Mouse (Mus musculus): ENCODE measurements around the gene Ccn6. TPM values are rescaled to one million over a fixed set of nuclear protein-coding genes. Genes with fewer than 3 reads are reported as not detected.
"Not testable (repeated sequence)": the region's sequence is repeated elsewhere in the genome, so short reads cannot be mapped to it uniquely, and the experiment has no call there.

Gene Ccn6
- polyA plus RNA-seq, 2 experiments: 0.08 TPM; not detected in 1

DNA sequence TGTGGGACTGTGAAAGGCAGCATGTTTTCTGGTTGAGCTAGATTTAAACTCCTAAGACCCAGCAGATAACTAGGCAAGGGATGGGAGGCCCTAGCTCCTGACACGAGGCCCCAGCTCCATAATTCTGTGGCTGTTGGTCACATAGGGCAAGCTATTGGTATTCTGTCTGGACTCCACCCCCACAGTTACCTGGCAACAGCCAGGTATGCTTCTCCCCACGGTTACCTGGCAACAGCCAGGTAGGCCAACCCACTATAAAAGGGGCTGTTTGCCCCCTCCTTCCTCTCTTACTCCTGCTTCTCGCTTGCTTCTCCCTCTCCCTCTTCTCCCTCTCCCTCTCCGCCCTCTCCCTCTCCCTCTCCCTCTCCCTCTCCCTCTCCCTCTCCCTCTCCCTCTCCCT is 38.9 kb upstream of the Ccn6 start:
- 47% methylated on average over 4 of the region's 4 CpGs for WGBS (ENCODE audit: insufficient replicate concordance)

DNA sequence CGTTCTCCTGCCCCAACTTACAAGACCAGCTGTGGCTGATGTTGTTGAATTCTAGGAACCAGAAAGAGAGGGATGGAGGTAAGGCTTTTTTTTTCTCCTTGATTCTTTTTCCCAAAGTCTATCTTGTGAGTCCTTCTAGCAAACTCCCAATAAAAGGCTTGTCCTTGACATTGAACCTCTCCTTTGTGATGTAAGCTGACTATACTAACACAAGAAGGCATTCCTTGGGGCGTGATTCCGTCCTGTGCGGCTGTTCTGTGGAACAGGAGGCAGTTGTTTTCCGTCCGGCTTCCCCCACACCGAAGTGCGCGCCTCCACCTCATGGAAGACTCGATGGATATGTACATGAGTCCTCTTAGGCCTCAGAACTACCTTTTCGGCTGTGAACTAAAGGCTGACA is 34.6 kb upstream of the Ccn6 start:
- not testable (repeated sequence) for H3K36me3 ChIP-seq (replicated peaks; ENCODE audit: control insufficient read depth, insufficient read depth, low read depth); H3K4me1 ChIP-seq (replicated peaks; ENCODE audit: control insufficient read depth in 2 of 2, insufficient read depth in 2 of 2, low read length in 1 of 2); DNase-seq (ENCODE audit: low read depth in 3 of 3, low spot score in 3 of 3); H3K9ac ChIP-seq (replicated peaks); H3K27me3 ChIP-seq (ENCODE audit: control insufficient read depth, insufficient read depth, low read length); H3K4me3 ChIP-seq (ENCODE audit: insufficient read depth in 1 of 2, low read depth in 2 of 2, low read length in 2 of 2); H3K9me3 ChIP-seq (ENCODE audit: control insufficient read depth, low read length); ATAC-seq (ENCODE audit: insufficient read depth); H3K4me2 ChIP-seq (ENCODE audit: low read depth); H3K27ac ChIP-seq
- WGBS (ENCODE audit: insufficient replicate concordance): 75% methylated on average over 11 of the region's 11 CpGs

More for the DNA sequence above, 38.9 kb upstream of the Ccn6 start:
- Histone ChIP-seq H3K9ac (replicated peaks) (no peak overlapping the region), H3K36me3 (replicated peaks; ENCODE audit: control insufficient read depth, insufficient read depth, low read depth) (no peaks in the 10 kb centered on the region), H3K4me1 (replicated peaks; ENCODE audit: control insufficient read depth in 2 of 2, insufficient read depth in 2 of 2, low read length in 1 of 2) (no peaks in the 10 kb centered on the region), H3K4me3 (ENCODE audit: insufficient read depth in 1 of 2, low read depth in 2 of 2, low read length in 2 of 2) (no peak overlapping the region), H3K27ac (no peak overlapping the region), H3K27me3 (ENCODE audit: control insufficient read depth, insufficient read depth, low read length) (no peaks in the 10 kb centered on the region), H3K9me3 (ENCODE audit: control insufficient read depth, low read length) (no peaks in the 10 kb centered on the region), H3K4me2 (ENCODE audit: low read depth) (no peak overlapping the region)
- DNase-seq (ENCODE audit: low read depth in 3 of 3, low spot score in 3 of 3) (no peak), ATAC-seq (ENCODE audit: insufficient read depth) (no peak)
- TF ChIP-seq EP300 (IDR thresholded peaks at IDR 0.05; ENCODE audit: low read depth) (no peak), CTCF (IDR thresholded peaks at IDR 0.05; ENCODE audit: low read depth) (no peak)

DNA sequence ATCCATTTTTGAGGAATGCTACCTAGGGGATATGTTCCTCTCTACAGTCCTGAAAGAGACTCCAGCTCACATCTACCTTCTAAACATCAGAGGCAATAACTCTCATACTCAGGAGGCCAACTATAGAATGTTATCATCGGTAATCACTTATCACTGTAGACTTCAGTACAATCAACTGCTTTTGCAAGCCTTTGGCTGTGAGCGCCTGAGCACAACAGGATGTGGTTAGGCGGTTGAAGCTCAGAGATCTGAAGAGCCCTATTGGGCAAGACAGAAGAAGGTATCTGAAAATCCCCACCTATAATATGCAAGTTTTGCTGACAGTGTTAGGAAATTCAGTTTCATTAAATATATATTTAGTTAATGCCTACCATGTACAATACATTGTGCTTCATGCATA is 29.1 kb upstream of the Ccn6 start:
- Histone ChIP-seq H3K4me1 (replicated peaks; ENCODE audit: control insufficient read depth in 2 of 2, insufficient read depth in 2 of 2, low read length in 1 of 2) (no peaks in the 10 kb centered on the region), H3K4me3 (ENCODE audit: insufficient read depth in 1 of 2, low read depth in 2 of 2, low read length in 2 of 2) (no peak overlapping the region), H3K9me3 (ENCODE audit: control insufficient read depth, low read length) (no peaks in the 10 kb centered on the region), H3K36me3 (replicated peaks; ENCODE audit: control insufficient read depth, insufficient read depth, low read depth) (no peaks in the 10 kb centered on the region), H3K27ac (no peak overlapping the region), H3K9ac (replicated peaks) (no peak overlapping the region), H3K27me3 (ENCODE audit: control insufficient read depth, insufficient read depth, low read length) (no peaks in the 10 kb centered on the region), H3K4me2 (ENCODE audit: low read depth) (no peak overlapping the region)
- WGBS (ENCODE audit: insufficient replicate concordance): 18% methylated on average over 3 of the region's 3 CpGs
- DNase-seq (ENCODE audit: low read depth in 3 of 3, low spot score in 3 of 3) (no peak), ATAC-seq (ENCODE audit: insufficient read depth) (no peak)
- TF ChIP-seq EP300 (IDR thresholded peaks at IDR 0.05; ENCODE audit: low read depth) (no peak), CTCF (IDR thresholded peaks at IDR 0.05; ENCODE audit: low read depth) (no peak)

DNA sequence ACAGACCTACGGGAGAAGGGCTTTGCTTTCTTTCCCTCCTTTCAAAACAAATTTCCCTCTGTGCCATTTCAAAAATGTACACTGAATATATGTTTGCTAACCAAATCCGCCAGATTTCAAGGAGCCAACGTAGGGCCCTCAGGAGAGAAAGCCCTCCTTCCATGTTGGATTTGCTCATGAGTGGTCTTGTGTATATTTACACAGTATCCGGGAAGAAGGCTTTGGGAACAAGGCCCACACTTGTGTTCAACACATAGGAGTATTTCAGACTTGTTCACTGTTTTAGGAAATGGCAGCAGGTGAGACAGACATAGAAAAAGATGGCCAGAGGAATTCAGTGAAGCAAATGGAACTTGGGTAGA is 21.9 kb upstream of the Ccn6 start:
- WGBS (ENCODE audit: insufficient replicate concordance): 54% methylated on average over 4 of the region's 4 CpGs
- no peaks in the 10 kb centered on the region for H3K36me3 ChIP-seq (replicated peaks; ENCODE audit: control insufficient read depth, insufficient read depth, low read depth)
- H3K27ac ChIP-seq: no peak overlapping the region
- H3K9ac ChIP-seq (replicated peaks): no peak overlapping the region
- no peaks in the 10 kb centered on the region for H3K27me3 ChIP-seq (ENCODE audit: control insufficient read depth, insufficient read depth, low read length)
- no peaks in the 10 kb centered on the region for H3K9me3 ChIP-seq (ENCODE audit: control insufficient read depth, low read length)
- H3K4me3 ChIP-seq (ENCODE audit: insufficient read depth in 1 of 2, low read depth in 2 of 2, low read length in 2 of 2): no peak overlapping the region
- TF ChIP-seq CTCF (IDR thresholded peaks at IDR 0.05; ENCODE audit: low read depth) (no peak), EP300 (IDR thresholded peaks at IDR 0.05; ENCODE audit: low read depth) (no peak)
- H3K4me1 ChIP-seq (replicated peaks; ENCODE audit: control insufficient read depth in 2 of 2, insufficient read depth in 2 of 2, low read length in 1 of 2): no peaks in the 10 kb centered on the region
- ATAC-seq (ENCODE audit: insufficient read depth) (no peak), DNase-seq (ENCODE audit: low read depth in 3 of 3, low spot score in 3 of 3) (no peak)
- H3K4me2 ChIP-seq (ENCODE audit: low read depth): no peak overlapping the region

DNA sequence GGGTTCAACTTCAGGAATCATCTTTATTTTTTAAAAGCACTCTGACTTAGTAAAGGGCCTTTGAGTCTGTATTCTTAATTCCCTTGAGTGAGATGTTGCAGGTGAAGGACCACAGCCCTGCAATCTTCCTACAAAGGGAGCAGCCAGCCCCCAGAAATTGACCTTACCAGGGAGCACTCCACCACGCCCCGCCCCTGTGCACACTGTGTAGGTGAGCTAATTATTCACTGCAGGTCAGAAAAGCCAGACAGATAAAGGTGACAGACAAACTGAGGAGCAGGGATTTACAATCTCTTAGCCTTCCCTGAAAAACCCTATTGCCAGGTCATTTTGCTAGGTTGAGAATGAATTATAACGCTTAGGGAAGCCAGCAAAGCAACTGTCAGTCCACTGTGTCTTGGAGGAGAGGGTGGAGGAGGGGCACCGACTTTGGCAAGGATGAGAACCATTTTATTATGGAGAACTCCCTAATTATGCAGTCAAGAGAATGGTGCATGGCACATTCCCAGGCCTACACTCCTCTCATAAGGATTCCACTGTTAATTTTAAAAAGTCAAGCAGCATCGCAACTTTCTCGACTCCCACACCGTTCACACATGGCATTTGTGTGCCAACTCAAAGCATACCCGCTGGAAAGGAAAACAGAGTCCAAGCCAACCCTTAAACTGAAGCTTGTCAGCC is 21.4 kb upstream of the Ccn6 start:
- WGBS (ENCODE audit: insufficient replicate concordance): 70% methylated on average over 8 of the region's 8 CpGs
- ATAC-seq (ENCODE audit: insufficient read depth) (no peak), DNase-seq (ENCODE audit: low read depth in 3 of 3, low spot score in 3 of 3) (no peak)
- Histone ChIP-seq H3K9ac (replicated peaks) (no peak overlapping the region), H3K4me3 (ENCODE audit: insufficient read depth in 1 of 2, low read depth in 2 of 2, low read length in 2 of 2) (no peak overlapping the region), H3K36me3 (replicated peaks; ENCODE audit: control insufficient read depth, insufficient read depth, low read depth) (no peaks in the 10 kb centered on the region), H3K4me2 (ENCODE audit: low read depth) (no peak overlapping the region), H3K9me3 (ENCODE audit: control insufficient read depth, low read length) (no peaks in the 10 kb centered on the region), H3K27me3 (ENCODE audit: control insufficient read depth, insufficient read depth, low read length) (no peaks in the 10 kb centered on the region), H3K27ac (no peak overlapping the region), H3K4me1 (replicated peaks; ENCODE audit: control insufficient read depth in 2 of 2, insufficient read depth in 2 of 2, low read length in 1 of 2) (no peaks in the 10 kb centered on the region)
- no peak for TF ChIP-seq CTCF (IDR thresholded peaks at IDR 0.05; ENCODE audit: low read depth)
- no peak for TF ChIP-seq EP300 (IDR thresholded peaks at IDR 0.05; ENCODE audit: low read depth)

Measured in liver, embryonic 14.5 days (tissue).